Mouse (Mus musculus) c-Kit-positive CD71-negative TER-119-negative erythroid progenitor cells, embryonic 14.5 days (primary cell): ENCODE data around the gene Gm20388.

Source experiments
- DNase-seq: peaks from one replicate; pipeline ENCODE4 v3.0.0-alpha.2; 2013; ENCODE audit warnings: low read depth

The Gm20388 gene

GRCm38 (mm10) chr8:122067783-122068505 lies 2157.3 kb downstream of the Gm20388 start:
- DNase-seq = no peak

- no peak for DNase-seq
These were observed 2158.0 kb downstream of the Gm20388 start for GRCm38 (mm10) chr8:122068609-122069008.

GRCm38 (mm10) chr8:122069281-122069680 lies 2158.6 kb downstream of the Gm20388 start:
- DNase-seq = no peak

GRCm38 (mm10) chr8:122071193-122071592 lies 2160.6 kb downstream of the Gm20388 start:
- no peak for DNase-seq

GRCm38 (mm10) chr8:122073964-122074363 lies 2163.3 kb downstream of the Gm20388 start:
- no peak for DNase-seq

- DNase-seq = no peak
These were observed 2163.8 kb downstream of the Gm20388 start for GRCm38 (mm10) chr8:122074442-122074841.

GRCm38 (mm10) chr8:122074977-122075376 lies 2164.3 kb downstream of the Gm20388 start:
- no peak for DNase-seq

- DNase-seq = no peak
These were observed 2165.7 kb downstream of the Gm20388 start for GRCm38 (mm10) chr8:122076183-122076842.

- no peak for DNase-seq
These were observed 2167.7 kb downstream of the Gm20388 start for GRCm38 (mm10) chr8:122078321-122078720.

GRCm38 (mm10) chr8:122079093-122079492 lies 2168.5 kb downstream of the Gm20388 start:
- no peak for DNase-seq

GRCm38 (mm10) chr8:122080347-122080746 lies 2169.7 kb downstream of the Gm20388 start:
- DNase-seq = no peak

- DNase-seq = no peak
These were observed 2172.8 kb downstream of the Gm20388 start for GRCm38 (mm10) chr8:122083401-122083800.

- no peak for DNase-seq
These were observed 2173.5 kb downstream of the Gm20388 start for GRCm38 (mm10) chr8:122084145-122084544.

- no peak for DNase-seq
These were observed 2174.2 kb downstream of the Gm20388 start for GRCm38 (mm10) chr8:122084726-122085410.

GRCm38 (mm10) chr8:122086064-122086463 lies 2175.4 kb downstream of the Gm20388 start:
- DNase-seq = no peak

- DNase-seq = no peak
These were observed 2178.0 kb downstream of the Gm20388 start for GRCm38 (mm10) chr8:122088631-122089030.

- no peak for DNase-seq
These were observed 2178.6 kb downstream of the Gm20388 start for GRCm38 (mm10) chr8:122089186-122089700.

GRCm38 (mm10) chr8:122092476-122092875 lies 2181.8 kb downstream of the Gm20388 start:
- DNase-seq = no peak

GRCm38 (mm10) chr8:122098766-122099165 lies 2188.1 kb downstream of the Gm20388 start:
- DNase-seq = no peak

- DNase-seq = no peak
These were observed 2189.1 kb downstream of the Gm20388 start for GRCm38 (mm10) chr8:122099711-122100220.

- no peak for DNase-seq
These were observed 2191.2 kb downstream of the Gm20388 start for GRCm38 (mm10) chr8:122101816-122102215.

- DNase-seq = no peak
These were observed 2191.6 kb downstream of the Gm20388 start for GRCm38 (mm10) chr8:122102286-122102685.
